Mouse (Mus musculus) layer of hippocampus, postnatal 10 days (tissue): ENCODE measurements at regions not wholly inside any gene's neighbourhood (a gene's known extent, or its start where the extent isn't known, plus 50 kb on each side); places are given as distances from the start of the nearest gene placed in this dataset.

ENCODE experiments used
- DNase-seq, 2 experiments: peaks; one replicate each; pipeline ENCODE4 v3.0.0; 2021; ENCODE audit warnings: low spot score in 2 of 2

DNA sequence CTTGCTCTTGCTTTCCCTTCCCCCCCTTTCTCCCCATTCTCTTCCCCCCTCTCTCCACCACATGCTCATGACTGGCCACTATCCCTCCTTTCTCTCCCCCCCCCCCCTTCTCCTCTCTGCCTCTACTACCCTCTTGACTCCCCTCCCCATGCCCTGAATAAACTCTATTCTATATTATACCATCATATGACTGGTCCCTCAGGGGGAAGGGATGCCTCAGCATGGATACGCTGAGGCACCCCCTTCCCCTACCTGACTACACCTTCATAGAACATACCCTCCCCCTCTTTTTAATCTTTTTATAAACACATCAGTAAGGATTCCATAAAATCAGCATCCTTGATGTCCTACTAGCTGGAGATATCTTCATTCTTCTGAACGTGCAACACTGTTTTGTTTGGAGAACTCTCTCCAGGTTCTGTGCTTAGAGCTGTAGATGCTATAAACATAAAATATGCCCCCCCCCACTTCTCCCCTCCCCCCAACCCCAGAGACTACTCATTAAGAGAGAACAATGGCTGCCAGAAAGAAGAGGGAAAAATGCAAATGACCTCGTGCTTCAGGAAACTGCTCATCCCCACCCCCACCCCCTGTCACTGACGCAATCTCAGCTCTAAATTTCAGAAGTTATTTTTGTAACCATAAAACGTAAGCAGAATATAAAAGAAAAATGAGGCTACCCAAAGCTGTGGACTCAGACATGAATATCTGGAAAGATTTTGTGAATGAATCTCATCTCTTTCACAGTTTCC lies 102.3 kb downstream of the Pja2 start:
- no peak for DNase-seq

DNA sequence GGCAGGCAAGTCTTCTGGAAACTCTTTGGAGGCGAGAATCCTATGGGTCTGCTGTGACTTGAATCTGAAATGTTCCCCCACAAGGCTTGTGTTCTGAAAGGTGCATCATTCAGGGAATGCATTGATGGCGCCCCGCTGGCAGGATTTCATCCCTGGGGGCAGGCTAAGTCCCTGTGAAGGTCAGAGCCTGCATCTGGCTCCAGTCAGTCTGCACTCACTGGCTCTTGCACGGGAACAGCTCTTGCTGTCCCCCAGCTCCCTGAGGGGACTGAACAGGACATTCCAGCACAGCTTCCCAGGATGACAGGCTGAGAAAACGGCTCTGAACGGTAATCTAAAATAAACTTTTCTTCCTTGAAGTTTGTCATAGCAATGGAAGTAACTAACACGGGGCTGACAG lies 117.1 kb downstream of the Pja2 start:
- no peak for DNase-seq

DNA sequence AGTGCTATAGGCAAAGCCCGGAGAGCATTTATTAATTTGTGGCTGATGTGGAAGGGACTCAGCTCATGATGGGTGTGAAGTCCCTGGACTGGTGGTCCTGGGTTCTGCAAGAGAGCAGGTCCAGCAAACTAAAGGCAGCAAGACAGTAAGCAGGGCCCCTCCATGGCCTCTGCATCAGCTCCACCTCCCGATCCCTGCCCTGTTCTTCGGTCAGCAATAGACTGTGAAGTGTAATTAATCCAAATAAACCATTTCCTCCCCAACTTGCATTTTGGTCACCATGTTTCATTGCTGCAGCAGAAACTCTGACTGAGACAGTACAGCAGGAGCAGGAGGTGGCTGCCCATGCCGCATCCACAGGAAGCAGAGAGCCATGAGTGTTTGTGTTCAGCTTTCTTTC lies 118.5 kb downstream of the Pja2 start:
- DNase-seq = no peak

DNA sequence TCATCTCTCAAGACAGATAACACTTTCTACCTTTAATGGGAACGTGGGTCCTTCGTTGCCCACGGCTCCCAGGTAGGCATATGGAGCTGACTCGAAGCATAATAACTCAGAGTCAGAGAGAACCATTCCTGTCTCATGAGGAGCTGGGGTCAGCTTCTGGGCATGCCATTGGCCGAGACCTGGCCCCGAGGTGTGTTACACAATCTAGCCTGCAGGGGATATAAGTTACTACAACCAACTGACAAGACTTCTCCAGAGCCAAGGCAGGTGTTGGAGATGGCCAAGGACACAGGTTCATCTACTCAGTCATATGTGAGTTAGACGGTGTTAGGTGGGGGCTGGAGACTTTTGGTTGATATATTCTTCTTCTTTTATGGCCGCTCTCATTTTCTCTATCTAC lies 120.4 kb downstream of the Pja2 start:
- peak in 1 of 2 experiments; percentile 2 for DNase-seq

DNA sequence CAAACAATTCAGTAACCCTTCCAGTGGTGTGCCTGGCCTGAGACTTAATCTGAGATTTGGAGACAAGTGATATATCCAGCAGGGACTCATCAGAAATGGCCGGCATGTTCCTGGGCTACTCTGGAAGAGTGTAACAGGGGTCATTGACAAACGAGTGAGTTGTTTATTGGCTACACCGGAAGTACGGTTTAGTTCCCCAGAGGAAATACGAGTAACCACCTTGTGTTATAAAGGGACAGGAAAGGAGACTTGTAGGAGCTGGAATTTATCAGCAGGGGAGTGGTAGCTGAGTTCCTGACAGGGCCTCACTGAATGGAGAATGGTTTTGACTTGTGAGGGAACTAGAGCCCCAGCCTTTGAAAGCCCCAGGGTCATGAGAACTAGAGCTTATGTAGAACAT lies 121.3 kb downstream of the Pja2 start:
- DNase-seq = peak in 1 of 2 experiments; percentile 6

DNA sequence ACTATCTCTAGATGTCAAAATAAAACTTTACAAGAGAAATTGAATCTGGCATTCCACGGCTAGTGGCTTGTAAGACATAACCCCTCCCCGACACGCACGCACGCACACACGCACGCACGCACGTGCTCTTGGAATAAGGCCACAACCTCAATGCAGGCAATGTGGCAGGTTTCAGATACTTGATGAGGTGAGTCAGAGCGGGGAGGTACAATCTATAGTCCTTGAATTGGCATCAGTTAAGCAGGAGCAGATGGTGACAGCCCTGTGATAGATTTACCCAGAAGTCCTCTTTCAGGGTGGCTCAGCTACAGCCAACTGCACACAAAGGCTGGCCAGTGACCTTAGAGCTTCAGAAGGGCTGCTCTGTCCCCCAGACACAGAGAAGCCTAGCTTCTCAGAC lies 122.1 kb downstream of the Pja2 start:
- no peak for DNase-seq

DNA sequence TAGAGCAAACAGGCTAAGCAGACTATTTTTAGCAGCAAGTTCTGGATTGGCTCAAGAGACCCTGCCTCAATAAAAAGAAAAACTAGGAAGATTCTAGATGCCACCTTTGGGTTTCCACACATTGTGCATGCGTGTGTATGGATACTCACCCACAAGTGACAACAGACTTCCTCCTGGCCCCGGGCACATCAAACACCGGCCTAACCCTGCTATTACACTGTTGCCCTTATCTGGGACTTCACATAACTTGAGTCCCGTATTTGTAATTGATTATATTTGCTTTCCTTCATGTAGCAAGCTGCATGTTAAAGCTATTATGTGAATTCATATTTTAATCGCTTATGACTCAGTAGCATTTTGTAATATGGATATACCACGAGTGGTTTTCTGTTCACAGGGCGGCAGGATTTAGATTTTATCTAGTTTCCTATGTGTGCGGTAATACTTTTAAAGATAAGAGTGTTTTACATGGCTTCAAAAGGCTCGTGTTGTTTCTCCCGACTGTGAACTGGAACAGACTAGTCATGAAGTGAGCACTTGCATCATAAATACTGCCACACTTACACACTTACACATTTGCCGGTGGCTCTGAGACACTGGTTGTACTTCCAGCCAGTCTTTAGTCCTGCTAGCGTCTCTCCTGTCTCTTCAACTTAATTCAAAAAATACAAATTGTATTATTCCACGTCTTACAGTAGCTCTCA lies 123.4 kb downstream of the Pja2 start:
- peak in 1 of 2 experiments; percentile 2 for DNase-seq

DNA sequence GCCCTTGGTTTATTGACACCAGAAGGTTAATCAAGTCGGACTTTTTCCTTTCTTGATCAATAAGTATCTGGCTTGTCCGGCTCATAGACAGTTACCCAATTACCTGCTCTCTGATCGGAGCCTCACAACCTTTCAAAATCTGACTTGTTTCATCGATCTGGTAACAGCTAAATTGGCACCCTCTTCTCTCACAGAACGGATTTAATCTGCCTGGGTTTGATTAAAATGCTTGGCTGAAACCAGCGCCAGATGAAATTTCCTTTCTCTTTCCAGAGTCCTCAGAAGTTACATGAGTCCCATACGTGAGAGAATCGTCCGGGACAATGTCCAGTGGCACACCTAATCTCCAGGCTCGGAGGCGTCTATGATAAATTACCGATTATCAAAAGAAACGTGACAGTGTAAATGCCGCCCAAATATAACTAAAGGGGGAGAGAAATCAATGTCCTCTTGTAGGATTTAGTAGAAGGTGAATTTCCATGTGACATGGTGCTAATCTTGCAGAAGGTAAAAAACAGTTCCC lies 125.5 kb downstream of the Pja2 start:
- DNase-seq = peak in 1 of 2 experiments; percentile 6

DNA sequence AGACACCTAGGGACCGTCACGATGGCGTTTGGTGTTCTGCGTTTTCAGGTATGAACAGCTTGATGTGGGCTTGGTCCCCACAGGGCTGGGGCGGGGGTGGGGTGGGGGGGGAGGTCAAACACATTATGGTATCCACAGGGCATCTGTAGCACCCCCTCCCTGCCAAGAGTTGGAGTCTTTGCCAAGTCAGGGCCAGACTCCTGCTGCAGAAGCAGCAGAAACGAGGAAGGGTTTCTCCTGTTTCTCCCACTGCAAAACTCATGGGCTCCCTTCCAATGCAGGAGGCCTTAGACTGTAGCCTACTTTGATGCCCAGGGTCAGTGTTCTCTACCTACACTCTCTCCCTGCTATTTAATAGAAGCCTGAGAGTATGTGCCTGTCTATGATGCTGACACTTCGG lies 128.1 kb downstream of the Pja2 start:
- peak in 1 of 2 experiments; percentile 8 for DNase-seq

DNA sequence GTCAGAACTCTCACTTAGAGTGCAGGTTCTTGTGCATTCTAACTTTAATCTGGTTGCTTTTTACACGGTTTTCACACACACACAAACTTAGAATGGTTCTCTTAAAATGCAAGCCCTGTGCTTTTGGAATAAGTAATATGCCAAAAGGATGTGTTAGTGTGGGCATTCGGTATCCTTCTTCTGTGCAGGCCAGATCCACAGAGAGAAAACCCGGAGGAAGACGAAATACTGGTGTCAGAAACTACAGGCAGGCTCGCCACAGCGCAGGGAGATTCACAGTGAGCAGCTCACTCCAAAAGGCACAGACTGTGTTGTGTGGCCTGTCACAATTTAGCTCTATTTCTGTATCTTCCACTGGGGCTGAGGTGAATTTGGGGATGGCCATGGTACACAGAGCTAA lies 129.5 kb downstream of the Pja2 start:
- DNase-seq = peak in 1 of 2 experiments; percentile 1

DNA sequence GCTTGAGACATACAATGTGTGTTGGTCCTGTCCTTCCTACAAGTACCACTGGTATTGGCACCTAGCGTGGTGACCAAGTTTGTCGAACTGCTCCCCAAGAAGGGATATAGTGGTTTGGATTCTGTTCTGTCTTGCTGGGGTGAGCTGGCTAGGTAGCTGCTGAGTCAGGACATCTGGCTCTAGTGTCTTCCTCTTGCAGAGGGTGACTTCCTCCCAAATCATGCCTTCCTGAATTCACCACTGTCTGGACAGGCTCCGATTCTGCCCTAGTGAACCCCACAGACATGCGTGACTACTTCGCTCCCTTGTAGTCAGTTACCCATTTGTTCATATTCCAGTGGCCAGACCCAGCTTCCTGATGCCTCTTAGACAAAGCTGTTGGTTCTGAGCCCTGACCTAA lies 130.1 kb downstream of the Pja2 start:
- peak in 1 of 2 experiments; percentile 8 for DNase-seq

DNA sequence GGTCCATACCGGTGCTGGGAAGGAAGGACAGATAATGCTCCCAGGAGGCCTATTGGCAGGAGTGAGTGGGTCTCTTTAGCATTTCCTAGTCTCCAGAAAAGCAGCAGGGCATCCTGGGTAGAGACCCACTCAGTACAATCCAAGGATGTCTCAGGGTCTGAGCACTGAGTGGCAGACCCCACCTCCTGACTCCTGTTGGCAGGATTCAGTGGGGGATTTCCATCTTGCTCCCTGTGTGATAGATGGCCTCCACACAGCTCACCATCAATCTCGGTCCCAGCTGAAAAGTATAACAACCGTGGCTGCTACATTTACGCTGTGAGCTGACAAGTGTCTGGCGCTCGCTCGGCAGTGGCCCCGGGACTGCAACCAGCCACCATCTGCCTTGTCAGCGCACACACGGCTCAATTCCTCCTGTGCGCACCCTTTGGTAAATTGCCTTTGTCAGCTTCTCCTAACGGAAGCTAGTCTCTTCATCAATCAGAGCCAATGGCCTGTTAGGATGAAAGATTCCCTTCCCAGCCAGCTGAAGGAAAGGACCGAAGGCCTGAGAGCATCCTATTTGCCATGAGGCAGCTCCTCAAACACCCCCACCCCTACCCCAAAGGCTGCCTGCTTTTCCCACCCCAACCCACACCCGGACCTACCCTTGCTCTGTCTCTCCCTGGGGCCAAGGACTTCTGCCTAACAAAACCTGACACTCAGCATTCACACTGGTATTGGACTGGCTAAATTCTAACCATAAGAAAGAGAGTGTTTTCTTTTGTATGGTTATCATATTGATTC lies 131.4 kb downstream of the Pja2 start:
- no peak for DNase-seq

DNA sequence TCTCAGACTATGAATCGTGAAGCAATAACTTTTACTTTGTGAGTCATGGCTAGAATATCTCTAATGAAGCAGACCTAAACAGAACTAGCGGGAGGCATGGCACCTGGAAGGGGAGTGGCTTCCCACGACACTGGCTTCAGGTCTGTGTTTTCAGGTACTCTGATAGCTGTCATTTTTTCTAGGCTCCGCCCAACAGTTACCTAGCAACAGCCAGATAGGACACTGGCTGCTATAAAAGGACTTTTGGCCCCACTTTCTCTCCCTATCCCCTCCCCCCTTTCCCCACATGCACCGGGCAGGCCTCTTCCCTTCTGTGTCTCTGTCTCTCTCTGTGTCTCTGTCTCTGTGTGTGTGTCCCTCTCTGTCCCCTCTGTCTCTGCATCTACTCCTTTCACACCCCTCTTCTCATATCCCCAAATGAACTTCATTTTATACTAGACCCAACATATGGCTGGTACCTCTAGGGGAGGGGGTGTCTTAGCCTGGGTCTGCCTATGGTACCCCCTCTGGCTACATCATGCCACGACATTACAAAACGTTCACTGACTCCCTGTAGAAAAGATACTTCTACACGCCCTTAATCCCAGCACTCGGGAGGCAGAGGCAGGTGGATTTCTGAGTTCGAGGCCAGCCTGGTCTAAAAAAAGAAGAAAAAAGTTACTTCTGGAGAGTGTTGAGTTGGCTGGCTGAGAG lies 132.3 kb downstream of the Pja2 start:
- DNase-seq = no peak

DNA sequence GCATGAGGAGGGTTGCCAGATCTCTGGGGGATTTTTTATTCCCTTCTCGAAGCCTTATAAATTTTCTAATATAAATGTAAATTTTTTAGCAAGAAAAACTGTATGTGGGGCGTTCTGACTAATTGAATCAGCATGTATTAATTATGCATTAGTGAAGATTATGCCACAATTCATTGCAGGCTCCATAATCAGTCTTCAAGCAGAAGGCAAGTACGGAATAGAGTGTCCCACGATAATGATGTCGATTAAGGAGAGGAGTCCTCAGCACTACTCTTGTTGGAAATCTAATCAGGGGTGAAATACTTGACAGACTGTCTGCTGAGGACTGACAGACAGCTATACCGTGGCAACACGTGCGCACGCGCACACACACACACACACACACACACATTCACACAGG lies 135.3 kb downstream of the Pja2 start:
- no peak for DNase-seq

DNA sequence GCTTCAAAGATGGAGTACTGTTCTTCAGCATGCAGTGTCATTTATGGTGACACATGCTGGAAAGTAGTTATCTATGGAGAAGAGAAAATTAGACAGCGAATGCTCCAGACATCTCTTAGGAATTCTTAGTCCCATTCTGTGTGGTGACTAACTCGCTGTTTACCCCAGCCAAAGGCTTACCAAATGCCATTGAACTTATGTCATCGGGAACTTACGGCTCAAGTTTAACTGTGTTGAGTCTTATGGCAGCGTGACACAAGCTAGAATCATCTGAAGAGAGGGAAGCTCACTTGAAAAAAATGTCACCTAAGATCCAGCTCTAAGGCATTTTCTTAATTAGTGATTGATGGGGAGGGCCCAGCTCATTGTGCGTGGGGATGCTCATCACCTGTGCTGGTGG lies 138.7 kb downstream of the Pja2 start:
- DNase-seq = no peak
